In the genomic region with DNA sequence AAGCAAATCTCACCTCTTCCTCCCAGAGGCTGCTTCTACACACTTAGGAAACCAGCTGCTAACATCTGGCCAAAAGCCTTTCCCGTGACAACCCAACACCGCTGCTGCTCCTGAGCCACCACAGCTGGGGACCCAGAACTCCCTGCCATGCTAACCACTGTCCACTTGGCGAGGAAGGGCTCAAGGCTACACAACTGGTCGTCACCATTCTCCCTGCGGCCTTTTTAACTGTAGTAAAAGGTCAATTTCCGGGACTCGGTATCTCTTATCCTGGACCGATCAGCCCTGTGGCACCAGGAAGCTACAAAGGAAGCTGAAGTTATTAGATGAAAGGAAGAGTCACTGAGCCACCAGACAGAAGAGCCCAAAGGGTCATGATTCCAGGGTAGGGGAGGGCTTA, we compare ENCODE assay signal across 9 mouse cellular contexts. TPM values are rescaled to one million over a fixed set of nuclear protein-coding genes. Genes with fewer than 3 reads are reported as not detected.
DNase-seq lines count a peak whose midpoint lies in the region; ATAC-seq and TF ChIP-seq lines count a peak whose summit lies in the region.
"Had no signal": no experiment of that assay in that cellular context is flagged by ENCODE, and none has a peak within 500 bp of the region (broad histone marks: within the 10 kb centered on the region; RNA-seq: fewer than 3 reads in every experiment).

No protein-coding gene starts in this region.

- no peak overlapping the region for H3K4me2 ChIP-seq in heart, embryonic 13.5 days
- H3K4me2 ChIP-seq in lung, postnatal 0 days (replicated peaks; ENCODE audit: low read depth, low read length): no peak overlapping the region

- H3K36me3 ChIP-seq in kidney, adult 2 months (ENCODE audit: control insufficient read depth, insufficient read depth, low read length): no peaks in the 10 kb centered on the region
- H3K36me3 ChIP-seq in heart, embryonic 13.5 days: no peaks in the 10 kb centered on the region
- H3K36me3 ChIP-seq in lung, postnatal 0 days (ENCODE audit: insufficient read depth, low read length): no peaks in the 10 kb centered on the region
- H3K36me3 ChIP-seq: liver, embryonic 15.5 days had no signal

- no peak overlapping the region for H3K4me3 ChIP-seq in kidney, adult 2 months (ENCODE audit: insufficient read depth, low read depth, low read length)
- no peak overlapping the region for H3K4me3 ChIP-seq in heart, embryonic 13.5 days
- H3K4me3 ChIP-seq in lung, postnatal 0 days (ENCODE audit: low read depth, low read length): no peak overlapping the region
- H3K4me3 ChIP-seq: liver, embryonic 15.5 days had no signal

- H3K9me3 ChIP-seq in heart, embryonic 13.5 days: no peaks in the 10 kb centered on the region
- H3K9me3 ChIP-seq in lung, postnatal 0 days (ENCODE audit: low read length): no peaks in the 10 kb centered on the region
- H3K9me3 ChIP-seq: liver, embryonic 15.5 days had no signal

- peak; percentile 57 for DNase-seq in kidney, adult 2 months
- no peak for DNase-seq in kidney, adult 11 months
- DNase-seq in heart, adult 9 months (ENCODE audit: low spot score in 2 of 2): peak; percentile 53 to 55
- DNase-seq in lung, postnatal 0 days (ENCODE audit: low spot score): peak; percentile 74
- DNase-seq in thymus, postnatal 10 days (ENCODE audit: low spot score in 2 of 2): no peak
- no peak for DNase-seq in frontal cortex, postnatal 14 days (ENCODE audit: low spot score in 2 of 2)
- DNase-seq: cerebellum, postnatal 14 days had no signal

- no peak for ATAC-seq in heart, embryonic 13.5 days (ENCODE audit: extremely low read depth, insufficient number of reproducible peaks, low FRiP score, low TSS enrichment)
- ATAC-seq in lung, postnatal 0 days: peak; percentile 35

- TF ChIP-seq POLR2A in kidney, adult 2 months (IDR thresholded peaks at IDR 0.05; ENCODE audit: low read depth, low read length): no peak

- peak overlapping the region; percentile 76 for H3K27ac ChIP-seq in kidney, adult 2 months (ENCODE audit: insufficient read depth, low read depth, low read length)
- peak overlapping the region; percentile 54; the same call in 1 of the 2 replicates for H3K27ac ChIP-seq in heart, embryonic 13.5 days (replicated peaks)
- H3K27ac ChIP-seq in lung, postnatal 0 days (ENCODE audit: low read length): peak overlapping the region; percentile 39; the same call in 1 of the 2 replicates
- H3K27ac ChIP-seq: liver, embryonic 15.5 days had no signal

- 56% methylated on average over 8 of the region's 8 CpGs for WGBS in kidney, adult 2 months
- WGBS in heart, embryonic 13.5 days: 54% methylated on average over 8 of the region's 8 CpGs
- WGBS in lung, postnatal 0 days: 42% methylated on average over 8 of the region's 8 CpGs

- no peaks in the 10 kb centered on the region for H3K27me3 ChIP-seq in kidney, adult 2 months (replicated peaks; ENCODE audit: control insufficient read depth, insufficient read depth, low read length)
- H3K27me3 ChIP-seq in heart, embryonic 13.5 days (replicated peaks): no peaks in the 10 kb centered on the region
- H3K27me3 ChIP-seq in lung, postnatal 0 days (replicated peaks; ENCODE audit: insufficient read depth, low read length): no peaks in the 10 kb centered on the region
- H3K27me3 ChIP-seq: liver, embryonic 15.5 days had no signal

- peak; percentile 82 for TF ChIP-seq EP300 in lung, postnatal 0 days (IDR thresholded peaks at IDR 0.05)

- 0 out of 2 replicates have a peak overlapping the region, but pooled peaks have one; percentile 37 for H3K9ac ChIP-seq in heart, embryonic 13.5 days
- H3K9ac ChIP-seq in lung, postnatal 0 days (replicated peaks; ENCODE audit: low read depth): no peak overlapping the region
- H3K9ac ChIP-seq: liver, embryonic 15.5 days had no signal

- peaks cover 57% of the 10 kb centered on the region for H3K4me1 ChIP-seq in kidney, adult 2 months (ENCODE audit: control insufficient read depth, insufficient read depth, low read length)
- H3K4me1 ChIP-seq in heart, embryonic 13.5 days: peaks cover 87% of the 10 kb centered on the region
- H3K4me1 ChIP-seq in lung, postnatal 0 days (ENCODE audit: insufficient read depth, low read depth, low read length): peaks cover 17% of the 10 kb centered on the region; the same call in 1 of the 2 replicates

- TF ChIP-seq CTCF in kidney, adult 2 months (conservative IDR thresholded peaks at IDR 0.05; ENCODE audit: insufficient read depth, insufficient read length, low read depth, low read length): no peak
- TF ChIP-seq CTCF in lung, postnatal 0 days (IDR thresholded peaks at IDR 0.05): peak; percentile 45

RNA-seq across cellular contexts. Expression of gene Sorbs1, which starts 22.8 kb away (rescaled TPM):
- 43.5 and 52.5 TPM in 2 replicates for polyA plus RNA-seq in kidney, adult 2 months (2012; rRNA removed)
- polyA plus RNA-seq in heart, embryonic 13.5 days (2015; fragmentation: Nextera tagmentation; extraction: Ambion mirVana): 65.4 and 74.3 TPM in 2 replicates
- polyA plus RNA-seq in lung, postnatal 0 days (2015; fragmentation: Nextera tagmentation; extraction: Ambion mirVana): 36.4 and 38.7 TPM in 2 replicates

Comparison
In these comparisons a context has a peak if more than half of its experiments do, and no peak if none do; other contexts are left out.
1. DNase-seq: peak in kidney, adult 2 months (single experiment), heart, adult 9 months (2 of 2) and lung, postnatal 0 days (single experiment); none in kidney, adult 11 months (single experiment), thymus, postnatal 10 days (0 of 2) and frontal cortex, postnatal 14 days (0 of 2).
2. Peak in every context shown above with its lines, with median percentiles within 50 percentile points of each other: H3K27ac ChIP-seq.